Mouse (Mus musculus) cerebellum, adult 11 months (tissue): Measurements from ENCODE around the gene Gm3239.
"Not testable (repeated sequence)": the region's sequence is repeated elsewhere in the genome, so short reads cannot be mapped to it uniquely, and the experiment has no call there.

Experiments used
- DNase-seq: peaks from one replicate; pipeline ENCODE4 v3.0.0; 2022

Gene Gm3239

GRCm38 (mm10) chr14:4663892-4664291, at the start of gene Gm3239:
Gm3239 (plus strand) TSS chr14:4664192.
- not testable (repeated sequence) for DNase-seq

DNA sequence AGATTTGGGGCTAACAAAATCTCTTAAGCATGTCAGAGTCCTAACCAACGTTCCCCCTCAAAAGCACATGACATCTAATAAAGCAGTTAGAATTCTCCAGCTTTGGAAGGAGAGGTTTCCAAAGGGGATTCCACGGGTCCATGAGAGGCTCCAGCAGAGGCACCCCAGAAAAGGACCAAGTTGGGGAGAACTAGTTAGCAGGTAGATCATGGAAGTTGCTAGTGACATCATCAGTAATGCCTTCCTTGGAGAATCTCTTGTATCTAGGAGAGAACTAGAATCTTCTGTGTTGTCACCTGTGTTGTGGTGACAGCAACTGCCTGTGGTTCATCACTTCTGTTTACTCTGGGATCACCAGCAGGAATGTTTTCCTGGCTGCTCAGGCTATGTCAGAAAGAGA, 31.9 kb upstream of the Gm3239 start, which contains the start of gene Gm8159:
Gene Gm8159 (plus strand): TSS at position 301 of the 400 bp plus-strand sequence.
- not testable (repeated sequence) for DNase-seq

DNA sequence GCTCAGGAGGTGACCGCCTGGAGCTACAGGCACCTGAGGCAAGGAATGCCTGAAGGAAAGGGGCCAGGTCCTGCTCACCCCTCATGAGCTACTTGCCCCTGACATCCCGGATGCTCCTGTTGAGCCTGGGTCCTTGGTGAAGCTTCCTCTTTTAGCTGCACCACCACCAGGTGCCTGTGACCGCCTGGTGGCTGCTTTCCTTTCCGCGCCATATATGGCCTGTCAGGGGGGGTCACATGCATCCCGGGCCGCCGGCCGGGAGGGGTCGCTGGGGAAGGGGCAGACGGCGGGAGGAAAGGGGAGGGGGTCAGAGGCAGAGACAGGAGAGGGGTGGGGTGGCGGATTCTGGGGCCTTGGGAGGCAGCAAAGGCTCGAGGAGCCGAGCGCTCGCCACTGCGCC, 14.7 kb upstream of the Gm3239 start:
- not testable (repeated sequence) for DNase-seq

DNA sequence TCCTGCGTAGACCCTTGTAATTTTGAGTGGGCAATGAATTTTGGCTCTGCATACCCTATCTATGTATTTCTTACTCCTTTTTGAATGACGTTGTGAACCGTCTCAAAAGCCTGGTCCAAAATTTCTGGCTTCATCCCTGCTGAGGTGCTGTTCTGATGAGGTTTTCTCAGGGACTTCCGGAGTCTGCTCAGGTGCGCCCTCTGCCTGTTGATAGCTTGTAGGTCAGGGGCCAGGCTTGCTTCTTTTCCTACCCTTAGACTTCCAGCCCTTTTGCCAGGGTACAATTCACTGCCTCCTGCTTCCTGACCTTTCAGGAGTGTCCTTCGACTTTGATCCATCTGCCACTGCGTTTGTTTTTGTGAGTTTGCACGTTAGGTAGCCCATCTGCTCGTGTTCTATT, 13.7 kb upstream of the Gm3239 start:
- not testable (repeated sequence) for DNase-seq

- DNase-seq: not testable (repeated sequence)
Observed at GRCm38 (mm10) chr14:4708938-4709337, 44.9 kb downstream of the Gm3239 start, which contains the start of gene Gm7876. Gm7876 (plus strand) TSS chr14:4709238.
